Mouse (Mus musculus): ENCODE measurements around the gene Esp15. TPM values are rescaled to one million over a fixed set of nuclear protein-coding genes. Genes with fewer than 3 reads are reported as not detected.
"Not testable (repeated sequence)": the region's sequence is repeated elsewhere in the genome, so short reads cannot be mapped to it uniquely, and the experiment has no call there.

Gene Esp15
- not detected in 2 replicates for polyA plus RNA-seq (2012; ENCODE audit: insufficient read depth, insufficient read length, low replicate concordance, missing spikeins)

DNA sequence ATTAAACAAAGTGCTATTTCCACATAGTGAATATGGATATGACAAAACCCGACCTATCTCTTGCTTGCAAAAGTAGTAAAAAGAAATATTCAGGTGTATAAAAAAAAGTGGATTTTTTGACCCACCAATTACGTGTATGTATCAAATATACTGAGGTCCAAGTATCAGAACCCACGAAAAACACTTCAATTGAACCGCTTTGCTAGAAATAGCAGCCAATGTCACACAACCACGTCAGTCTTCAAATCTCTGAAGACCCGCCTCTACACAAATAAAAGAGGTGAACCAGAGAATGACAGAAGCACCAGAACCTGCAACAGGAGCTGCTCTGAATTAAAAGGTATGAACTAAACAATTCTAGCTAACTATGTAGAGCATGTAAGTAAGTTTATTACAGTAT is at the start of gene Esp15:
Gene Esp15, plus strand, starts transcription at position 301 of the 400 bp plus-strand sequence.
- not testable (repeated sequence) for H3K4me1 ChIP-seq (ENCODE audit: control insufficient read depth, insufficient read depth, low read length); H3K4me3 ChIP-seq (ENCODE audit: insufficient read depth, low read depth, low read length); H3K27ac ChIP-seq (ENCODE audit: insufficient read depth, low read depth, low read length)
- 65% methylated on average over 6 of the region's 6 CpGs for WGBS

DNA sequence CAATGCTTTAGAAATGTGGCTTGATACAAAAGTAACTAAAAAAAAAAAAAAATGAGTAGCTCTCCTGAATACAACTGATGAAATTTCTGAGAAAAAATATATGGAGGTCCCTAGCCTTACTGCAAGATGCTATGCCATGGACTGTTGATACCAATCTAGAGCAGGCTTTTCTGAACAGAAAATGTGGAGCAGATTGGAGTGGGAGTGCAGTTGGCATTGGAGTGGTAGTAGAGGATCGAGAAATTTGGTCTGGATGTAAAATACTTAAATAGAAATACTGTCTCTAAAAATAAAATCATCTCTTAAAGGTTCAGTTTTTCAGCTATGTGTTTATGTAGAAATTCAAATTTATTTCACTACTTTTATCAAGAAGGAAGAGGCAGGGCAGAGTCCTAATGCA is 49.2 kb upstream of the Esp15 start:
- 40% methylated on average over 1 of the region's 1 CpGs for WGBS
- H3K27ac ChIP-seq (ENCODE audit: insufficient read depth, low read depth, low read length), result no peak overlapping the region
- no peak overlapping the region for H3K4me3 ChIP-seq (ENCODE audit: insufficient read depth, low read depth, low read length)
- no peaks in the 10 kb centered on the region for H3K4me1 ChIP-seq (ENCODE audit: control insufficient read depth, insufficient read depth, low read length)
- TF ChIP-seq CTCF (IDR thresholded peaks at IDR 0.05; ENCODE audit: insufficient read depth, low read depth, low read length), result no peak
- TF ChIP-seq POLR2A (IDR thresholded peaks at IDR 0.05; ENCODE audit: insufficient read depth, low read depth, low read length), result no peak

Other genes starting within 250 kb of the Esp15 start
- gene Esp18, start 234.6 kb upstream of the Esp15 start, polyA plus RNA-seq (2012; ENCODE audit: insufficient read depth, insufficient read length, low replicate concordance, missing spikeins), result not detected in 2 replicates
- not detected in 2 replicates for gene Esp16, start 104.8 kb upstream of the Esp15 start, polyA plus RNA-seq (2012; ENCODE audit: insufficient read depth, insufficient read length, low replicate concordance, missing spikeins)

Measured in olfactory bulb, adult 2 months (tissue).